Mouse (Mus musculus): ENCODE data around the gene Klf6.

DNA sequence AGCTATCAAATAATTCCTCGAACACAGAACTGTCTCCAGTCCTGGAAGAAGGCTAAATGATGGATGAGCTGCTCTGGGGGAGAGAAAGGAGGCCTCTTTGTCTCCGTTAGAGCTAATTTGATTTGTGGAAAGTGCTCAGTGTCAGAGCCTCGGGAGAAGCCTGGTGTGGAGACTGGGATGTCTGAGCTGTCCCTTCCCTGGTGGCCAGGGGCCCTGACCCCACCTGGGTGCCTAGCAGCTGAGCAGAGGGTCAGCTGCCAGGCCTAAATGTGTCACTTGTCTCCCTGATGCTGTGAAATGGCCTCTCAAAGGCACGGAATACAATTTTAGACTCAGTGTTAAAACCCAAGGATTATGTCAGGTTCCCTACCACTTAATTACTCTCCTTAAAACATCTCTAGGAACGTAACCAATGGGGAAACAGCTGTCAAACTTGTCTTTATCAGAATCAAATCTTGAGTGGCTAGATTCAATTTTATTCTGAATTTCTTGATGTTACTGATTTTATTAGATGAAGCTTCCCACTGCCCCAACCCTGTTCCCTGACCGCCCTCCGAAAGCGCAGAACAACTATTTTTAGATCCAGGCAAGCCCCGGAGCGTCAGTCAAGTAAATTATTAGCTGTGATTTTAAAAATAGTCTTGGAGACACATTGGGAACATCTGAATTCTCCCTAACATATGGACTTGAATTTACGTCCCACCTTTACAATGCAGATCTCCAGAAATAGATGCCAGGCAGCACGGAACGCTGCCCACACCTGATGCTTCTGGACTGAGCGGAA, 36.1 kb downstream of the Klf6 start:
- TF ChIP-seq MAX (IDR thresholded peaks at IDR 0.05; ENCODE audit: low read depth): no peak
- TF ChIP-seq POLR2A (IDR thresholded peaks at IDR 0.05; ENCODE audit: insufficient read length, low read depth): no peak
